Mouse (Mus musculus) hindbrain, postnatal 0 days (tissue): ENCODE data around the gene Rnf212. TPM values are rescaled to one million over a fixed set of nuclear protein-coding genes. Genes with fewer than 3 reads are reported as not detected.

Experiments used
- ATAC-seq: fragments of 200-750 bp; cut with Nextera tagmentation; 2 replicates; pipeline ENCODE4 v1.8.0; 2017; ENCODE audit warnings: mild to moderate bottlenecking, moderate TSS enrichment, moderate library complexity
- DNase-seq: peaks from one replicate; pipeline ENCODE4 v3.0.0-alpha.2; 2015; ENCODE audit warnings: low spot score
- H3K27ac ChIP-seq: fragments of 300-500 bp; sonication (generic); 2 replicates; pipeline ENCODE4 v1.5.1; 2014; ENCODE audit warnings: mild to moderate bottlenecking
- H3K27me3 ChIP-seq: fragments of 300-500 bp; sonication (generic); 2 replicates; pipeline ENCODE4 v1.6.1; 2014; ENCODE audit warnings: low read length, mixed read lengths; ENCODE audit not compliant: insufficient read depth
- H3K36me3 ChIP-seq: fragments of 300-500 bp; sonication (generic); 2 replicates; pipeline ENCODE4 v1.6.1; 2014; ENCODE audit warnings: low read length, mixed read lengths; ENCODE audit not compliant: insufficient read depth
- H3K4me1 ChIP-seq: fragments of 300-500 bp; sonication (generic); 2 replicates; pipeline ENCODE4 v1.6.1; 2014; ENCODE audit warnings: antibody characterized with exemption, low read length, mixed read lengths; ENCODE audit not compliant: insufficient read depth
- H3K4me2 ChIP-seq: fragments of 300-500 bp; sonication (generic); 2 replicates; pipeline ENCODE4 v1.6.1; 2014; ENCODE audit warnings: low read depth, mild to moderate bottlenecking, low read length, moderate library complexity, mixed read lengths
- H3K4me3 ChIP-seq: fragments of 300-500 bp; sonication (generic); 2 replicates; pipeline ENCODE4 v1.5.1; 2014; ENCODE audit warnings: low read length
- H3K9ac ChIP-seq: fragments of 300-500 bp; sonication (generic); replicated peaks from 2 replicates; pipeline ENCODE4 v1.6.1; 2014; ENCODE audit warnings: mild to moderate bottlenecking, low read length, moderate library complexity, mixed read lengths
- H3K9me3 ChIP-seq: fragments of 300-500 bp; sonication (generic); 2 replicates; pipeline ENCODE4 v1.6.1; 2016; ENCODE audit warnings: low read length, mixed read lengths
- CTCF ChIP-seq: IDR thresholded peaks from 2 replicates; pipeline ENCODE4 v1.5.1; 2016; ENCODE audit warnings: antibody characterized with exemption, control low read depth, low read depth
- WGBS: fragments of 180-500 bp; shearing (Covaris S2); extraction: QIAGEN DNeasy Blood & Tissue Kit; methylation state at CpG from one replicate; pipeline ENCODE4 v1.1.7; 2014; 5-methylcytosine and 5-hydroxymethylcytosine counted together
- polyA plus RNA-seq: library from polyadenylated mRNA; unstranded; fragments of >200 nt; fragmentation: Nextera tagmentation; extraction: Ambion mirVana; gene quantifications from 2 replicates; pipeline ENCODE4 v1.2.1, GENCODE M21; 2015
- total RNA-seq: library from RNA; depleted of rRNA; stranded (reverse); fragments of >200 nt; gene quantifications from 2 replicates; pipeline ENCODE4 v1.2.3, GENCODE M21; 2014

Gene Rnf212
- total and polyA plus RNA-seq, 2 experiments from 2014 or later: not detected

- H3K4me2 ChIP-seq: no peak overlapping the region
- no peak overlapping the region for H3K9ac ChIP-seq
- no peaks in the 10 kb centered on the region for H3K4me1 ChIP-seq
- TF ChIP-seq CTCF: no peak
- no peaks in the 10 kb centered on the region for H3K9me3 ChIP-seq
- no peak overlapping the region for H3K4me3 ChIP-seq
- H3K36me3 ChIP-seq: no peaks in the 10 kb centered on the region
- peak overlapping the region; percentile 54; the same call in 1 of the 2 replicates for H3K27ac ChIP-seq
- no peaks in the 10 kb centered on the region for H3K27me3 ChIP-seq
- no peak for DNase-seq
- peak; percentile 28; the same call in 1 of the 2 replicates for ATAC-seq
Observed at GRCm38 (mm10) chr5:108713691-108714090, 61.1 kb downstream of the Rnf212 start.

GRCm38 (mm10) chr5:108713096-108713495 is 61.7 kb downstream of the Rnf212 start:
- no peak for DNase-seq
- no peaks in the 10 kb centered on the region for H3K36me3 ChIP-seq
- H3K4me2 ChIP-seq: no peak overlapping the region
- no peaks in the 10 kb centered on the region for H3K9me3 ChIP-seq
- ATAC-seq: no peak
- TF ChIP-seq CTCF: no peak
- no peak overlapping the region for H3K4me3 ChIP-seq
- no peak overlapping the region for H3K9ac ChIP-seq
- WGBS: 82% methylated on average over 2 of the region's 2 CpGs
- peak overlapping the region; percentile 54; the same call in 1 of the 2 replicates for H3K27ac ChIP-seq
- no peaks in the 10 kb centered on the region for H3K4me1 ChIP-seq
- H3K27me3 ChIP-seq: no peaks in the 10 kb centered on the region

GRCm38 (mm10) chr5:108711968-108712367 is 62.8 kb downstream of the Rnf212 start:
- no peaks in the 10 kb centered on the region for H3K4me1 ChIP-seq
- 80% methylated on average over 6 of the region's 6 CpGs for WGBS
- H3K27ac ChIP-seq: no peak overlapping the region
- H3K27me3 ChIP-seq: no peaks in the 10 kb centered on the region
- no peak overlapping the region for H3K4me3 ChIP-seq
- no peak for TF ChIP-seq CTCF
- no peaks in the 10 kb centered on the region for H3K36me3 ChIP-seq
- no peaks in the 10 kb centered on the region for H3K9me3 ChIP-seq
- H3K9ac ChIP-seq: no peak overlapping the region
- ATAC-seq (no peak), DNase-seq (no peak)
- H3K4me2 ChIP-seq: no peak overlapping the region

GRCm38 (mm10) chr5:108708981-108709731 is 65.6 kb downstream of the Rnf212 start:
- no peak overlapping the region for H3K4me3 ChIP-seq
- 67% methylated on average over 6 of the region's 6 CpGs for WGBS
- DNase-seq: no peak
- no peak overlapping the region for H3K27ac ChIP-seq
- H3K4me1 ChIP-seq: no peaks in the 10 kb centered on the region
- H3K9ac ChIP-seq: no peak overlapping the region
- no peaks in the 10 kb centered on the region for H3K9me3 ChIP-seq
- no peak for ATAC-seq
- H3K36me3 ChIP-seq: no peaks in the 10 kb centered on the region
- TF ChIP-seq CTCF: no peak
- no peak overlapping the region for H3K4me2 ChIP-seq
- no peaks in the 10 kb centered on the region for H3K27me3 ChIP-seq

GRCm38 (mm10) chr5:108708419-108708818 is 66.4 kb downstream of the Rnf212 start:
- no peak overlapping the region for H3K27ac ChIP-seq
- H3K4me1 ChIP-seq: no peaks in the 10 kb centered on the region
- no peak for ATAC-seq
- WGBS: 100% methylated on average over 1 of the region's 1 CpGs
- H3K4me2 ChIP-seq: no peak overlapping the region
- H3K4me3 ChIP-seq: no peak overlapping the region
- no peaks in the 10 kb centered on the region for H3K36me3 ChIP-seq
- no peak for DNase-seq
- H3K9me3 ChIP-seq: no peaks in the 10 kb centered on the region
- no peaks in the 10 kb centered on the region for H3K27me3 ChIP-seq
- TF ChIP-seq CTCF: no peak
- H3K9ac ChIP-seq: no peak overlapping the region

- Histone ChIP-seq H3K9ac (no peak overlapping the region), H3K4me1 (no peaks in the 10 kb centered on the region), H3K27ac (no peak overlapping the region), H3K27me3 (no peaks in the 10 kb centered on the region), H3K36me3 (no peaks in the 10 kb centered on the region), H3K4me2 (no peak overlapping the region), H3K9me3 (no peaks in the 10 kb centered on the region), H3K4me3 (no peak overlapping the region)
- no peak for ATAC-seq
- 85% methylated on average over 2 of the region's 2 CpGs for WGBS
- no peak for TF ChIP-seq CTCF
- DNase-seq: no peak
Observed at GRCm38 (mm10) chr5:108707758-108708157, 67.0 kb downstream of the Rnf212 start.
